Mouse (Mus musculus) layer of hippocampus, postnatal 10 days (tissue): Measurements from ENCODE around the gene Serpina1b. TPM values are rescaled to one million over a fixed set of nuclear protein-coding genes. Genes with fewer than 3 reads are reported as not detected.
"Not testable (repeated sequence)": the region's sequence is repeated elsewhere in the genome, so short reads cannot be mapped to it uniquely, and the experiment has no call there.

Experiments
- DNase-seq, 2 experiments: peaks; one replicate each; pipeline ENCODE4 v3.0.0; 2021; ENCODE audit warnings: low spot score in 2 of 2
- total RNA-seq, 2 experiments: library from RNA; stranded (reverse); gene quantifications; 2 replicates each; pipeline ENCODE4 v1.2.3; 2021

Serpina1b gene
- total RNA-seq, 2 experiments from 2014 or later = not detected

DNA sequence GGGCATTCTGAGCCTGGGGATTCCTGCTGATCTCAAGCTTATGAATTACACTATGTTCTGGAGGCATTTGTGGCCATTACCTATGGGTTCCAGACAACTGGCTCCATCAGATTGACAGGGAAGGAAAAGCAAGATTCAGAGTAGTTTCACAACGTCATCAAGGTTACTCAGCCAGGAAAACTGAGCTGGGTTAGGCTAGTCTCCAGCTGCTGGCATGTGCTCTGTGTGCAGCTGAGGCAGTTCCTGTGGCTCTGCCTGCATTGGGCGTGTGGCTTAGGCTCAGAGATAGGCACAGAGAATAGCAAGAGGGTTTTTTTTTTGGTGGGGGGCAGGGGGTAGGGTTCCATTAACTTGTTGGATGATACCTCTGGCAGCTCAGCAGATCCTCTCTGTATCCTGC, 124.6 kb downstream of the Serpina1b start:
- no peak for DNase-seq

- DNase-seq = no peak
Measured at GRCm38 (mm10) chr12:103700144-103700750, 129.9 kb downstream of the Serpina1b start.

DNA sequence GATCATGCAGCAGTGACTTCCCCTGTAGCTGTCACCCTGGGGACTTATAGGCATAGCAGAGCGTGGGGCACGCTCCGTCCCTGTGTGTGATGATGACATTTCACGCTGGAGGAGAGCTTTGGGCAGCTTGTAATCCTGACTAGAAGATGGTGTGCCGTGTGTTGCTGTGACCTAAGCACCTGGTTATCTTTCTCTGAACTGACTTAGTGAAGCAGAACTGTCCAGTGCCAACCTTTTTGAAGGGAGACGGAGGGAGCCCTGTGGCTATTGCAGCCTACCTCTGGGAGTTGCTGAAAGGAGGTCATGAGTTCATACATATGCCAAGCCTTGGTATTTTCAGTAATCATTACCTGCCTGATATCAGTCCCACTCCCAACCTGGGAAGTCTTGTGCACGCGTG, 134.7 kb downstream of the Serpina1b start, which contains the start of gene Serpina1f:
Gene Serpina1f, minus strand, starts transcription at position 101 of the 400 bp plus-strand sequence.
- DNase-seq = no peak

DNA sequence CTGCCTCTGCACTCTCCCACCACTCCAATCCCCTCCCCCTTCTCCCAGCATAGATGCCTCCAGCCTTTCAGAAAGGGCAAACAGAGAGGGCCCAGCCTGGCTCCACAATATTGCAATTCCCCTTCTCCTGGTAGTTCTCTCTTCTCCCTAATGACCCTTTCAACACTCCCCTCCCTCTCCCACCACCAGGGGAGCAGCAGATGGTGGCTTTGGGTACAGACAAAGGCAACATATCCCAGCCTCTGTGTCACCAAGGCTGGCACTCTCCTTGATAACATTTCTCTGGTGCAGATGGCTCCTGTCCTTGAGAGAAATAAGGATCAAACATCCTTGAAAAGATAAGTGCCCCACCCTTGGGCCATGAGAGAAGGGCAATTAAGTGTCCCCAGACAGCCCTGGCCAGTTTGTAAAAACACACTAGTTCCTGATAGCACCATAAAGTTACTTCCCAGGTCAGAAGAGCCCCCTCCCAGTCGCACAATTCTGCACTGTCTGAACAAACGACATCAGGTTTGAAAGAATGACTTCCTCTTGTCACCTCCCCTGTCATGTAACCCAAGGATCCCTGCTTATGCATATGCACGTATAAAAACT, 141.9 kb downstream of the Serpina1b start:
- DNase-seq = no peak

- DNase-seq = no peak
Measured at GRCm38 (mm10) chr12:103687021-103687420, 143.2 kb downstream of the Serpina1b start.

DNA sequence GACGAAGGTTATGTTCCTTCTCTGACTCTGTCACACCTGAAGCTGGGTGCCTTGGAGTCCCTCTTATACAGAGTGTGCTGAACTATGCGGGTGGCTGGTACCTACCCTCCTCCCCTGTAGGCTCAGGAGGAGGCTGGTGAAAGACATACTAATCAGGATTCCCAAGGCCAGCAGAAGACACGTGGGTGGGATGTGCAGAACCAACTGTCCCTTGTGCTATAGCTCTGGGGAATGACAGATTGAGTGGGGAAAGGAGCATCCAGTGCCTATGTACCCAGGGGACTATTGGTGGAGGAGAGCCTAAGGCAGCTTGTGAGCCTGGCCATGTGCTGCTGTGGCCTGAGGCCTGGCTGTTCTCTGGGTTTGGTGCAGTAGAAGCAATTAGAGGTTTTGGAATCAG, 144.1 kb downstream of the Serpina1b start:
- no peak for DNase-seq

DNA sequence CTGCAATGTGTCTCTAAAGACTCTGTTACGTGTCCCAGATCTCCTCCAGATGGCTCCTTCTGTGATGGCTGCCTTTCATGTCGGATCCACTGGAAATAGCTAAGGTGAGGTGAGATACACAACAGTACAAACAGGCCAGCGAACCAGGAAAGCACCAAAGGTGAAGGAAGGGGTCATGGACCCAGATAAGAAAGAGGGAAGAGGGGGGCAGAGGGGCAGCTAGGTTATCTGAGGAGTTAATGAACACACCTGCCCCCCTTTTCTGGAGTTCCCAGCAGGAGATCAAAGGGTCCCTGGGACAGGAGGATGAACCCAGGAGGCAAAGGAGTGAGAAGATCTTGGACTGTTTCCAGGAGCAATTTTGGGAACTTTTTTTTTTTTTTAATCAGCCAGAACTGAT, 144.8 kb downstream of the Serpina1b start:
- DNase-seq = no peak

DNA sequence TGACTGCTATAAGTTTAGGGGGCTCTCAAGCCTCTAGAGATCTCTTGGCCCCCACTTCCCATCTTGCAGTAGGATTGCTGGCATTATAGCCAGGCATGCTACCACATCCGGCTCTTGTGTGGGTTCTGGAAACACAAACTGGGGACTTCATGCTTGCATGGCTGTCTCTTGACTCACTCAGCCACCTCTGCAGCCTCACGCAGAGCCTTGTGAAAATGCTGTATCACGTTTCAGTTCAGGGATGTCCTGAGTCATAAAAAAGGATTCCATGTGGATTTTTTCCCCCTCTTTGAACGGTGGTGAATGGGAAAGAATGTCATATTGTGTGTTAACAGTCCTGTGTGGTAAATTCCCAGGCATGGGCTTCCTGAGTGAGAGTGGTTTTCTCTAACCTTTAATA, 146.4 kb downstream of the Serpina1b start:
- DNase-seq = no peak

- no peak for DNase-seq
Measured at GRCm38 (mm10) chr12:103681739-103682138, 148.4 kb downstream of the Serpina1b start.

DNA sequence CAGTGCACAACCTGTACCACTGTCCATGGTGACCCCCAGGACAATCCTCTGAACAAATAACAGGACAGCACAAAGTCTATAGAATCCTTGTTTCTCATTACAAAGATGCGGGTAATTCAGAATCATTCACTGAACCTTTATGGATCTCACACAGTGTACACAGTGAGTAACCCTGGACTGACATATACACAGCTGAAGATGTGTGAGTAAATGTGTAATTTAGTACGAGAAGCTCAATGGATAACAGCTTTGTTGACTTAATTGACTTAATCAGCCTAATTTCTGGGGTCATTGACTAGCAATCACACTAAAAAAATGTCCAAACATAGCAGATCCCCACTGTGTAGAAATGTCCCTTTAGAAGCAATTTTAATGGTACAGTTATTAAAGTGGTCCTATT, 149.0 kb downstream of the Serpina1b start:
- DNase-seq = no peak

GRCm38 (mm10) chr12:103679853-103680252, 150.3 kb downstream of the Serpina1b start:
- DNase-seq = not testable (repeated sequence)

Other genes starting within 250 kb of the Serpina1b start
- not detected for gene Serpina10, start 198.9 kb downstream of the Serpina1b start, total RNA-seq
- not detected for gene Serpina6, start 173.2 kb downstream of the Serpina1b start, total RNA-seq
- gene Serpina16, start 154.2 kb downstream of the Serpina1b start, total RNA-seq = not detected
- gene Serpina1f, start 134.8 kb downstream of the Serpina1b start, total RNA-seq = not detected
- gene Serpina1d, start 56.8 kb downstream of the Serpina1b start, total RNA-seq = not detected
- not detected for gene Serpina1a, start 33.2 kb upstream of the Serpina1b start, total RNA-seq
- not detected for gene Serpina1c, start 74.5 kb upstream of the Serpina1b start, total RNA-seq
- not detected for gene Serpina1e, start 128.6 kb upstream of the Serpina1b start, total RNA-seq
- not detected for gene Serpina11, start 159.6 kb upstream of the Serpina1b start, total RNA-seq
- gene Serpina9, start 183.4 kb upstream of the Serpina1b start, total RNA-seq = under 1 TPM in 1 of 2 experiments, not detected in 1; 0.21 TPM
- gene Serpina12, start 214.1 kb upstream of the Serpina1b start, total RNA-seq = not detected